Mouse (Mus musculus) embryonic facial prominence, embryonic 13.5 days (tissue): ENCODE data around the gene Galp. TPM values are rescaled to one million over a fixed set of nuclear protein-coding genes. Genes with fewer than 3 reads are reported as not detected.
"Not testable (repeated sequence)": the region's sequence is repeated elsewhere in the genome, so short reads cannot be mapped to it uniquely, and the experiment has no call there.

Experiments used
- ATAC-seq: fragments of 200-750 bp; cut with Nextera tagmentation; 2 replicates; pipeline ENCODE4 v1.8.0; 2017; ENCODE audit warnings: low read depth; ENCODE audit not compliant: insufficient number of reproducible peaks, insufficient read depth, low FRiP score, low TSS enrichment
- H3K27ac ChIP-seq: fragments of 300-500 bp; sonication (generic); 2 replicates; pipeline ENCODE4 v1.5.1; 2015; ENCODE audit warnings: moderate library complexity, mild to moderate bottlenecking, inconsistent platforms
- H3K27me3 ChIP-seq: fragments of 300-500 bp; sonication (generic); 2 replicates; pipeline ENCODE4 v1.6.1; 2015; ENCODE audit warnings: mild to moderate bottlenecking, inconsistent platforms
- H3K36me3 ChIP-seq: fragments of 300-500 bp; sonication (generic); 2 replicates; pipeline ENCODE4 v1.6.1; 2015; ENCODE audit warnings: mild to moderate bottlenecking, inconsistent platforms
- H3K4me1 ChIP-seq: fragments of 300-500 bp; sonication (generic); 2 replicates; pipeline ENCODE4 v1.6.1; 2015; ENCODE audit warnings: inconsistent platforms
- H3K4me2 ChIP-seq: fragments of 300-500 bp; sonication (generic); 2 replicates; pipeline ENCODE4 v1.6.1; 2015; ENCODE audit warnings: moderate library complexity, mild to moderate bottlenecking, inconsistent platforms
- H3K4me3 ChIP-seq: fragments of 300-500 bp; sonication (generic); 2 replicates; pipeline ENCODE4 v1.5.1; 2015; ENCODE audit warnings: mild to moderate bottlenecking, inconsistent platforms
- H3K9ac ChIP-seq: fragments of 300-500 bp; sonication (generic); 2 replicates; pipeline ENCODE4 v1.6.1; 2015; ENCODE audit warnings: mild to moderate bottlenecking, inconsistent platforms
- H3K9me3 ChIP-seq: fragments of 300-500 bp; sonication (generic); 2 replicates; pipeline ENCODE4 v1.6.1; 2016; ENCODE audit warnings: inconsistent platforms
- WGBS: fragments of 180-500 bp; shearing (Covaris S2); methylation state at CpG from one replicate; pipeline ENCODE4 v1.1.7; 2015; ENCODE audit warnings: mixed read lengths; 5-methylcytosine and 5-hydroxymethylcytosine counted together
- polyA plus RNA-seq: library from polyadenylated mRNA; unstranded; fragments of >200 nt; fragmentation: Nextera tagmentation; extraction: Ambion mirVana; gene quantifications from 2 replicates; pipeline ENCODE4 v1.2.1, GENCODE M21; 2015

Galp gene
- polyA plus RNA-seq, 1 experiment from 2014 or later = not detected

GRCm38 (mm10) chr7:6220147-6220546, 23.3 kb downstream of the Galp start:
- no peak overlapping the region for H3K27ac ChIP-seq
- H3K36me3 ChIP-seq = no peaks in the 10 kb centered on the region
- H3K27me3 ChIP-seq = no peaks in the 10 kb centered on the region
- H3K4me3 ChIP-seq = no peak overlapping the region
- no peak for ATAC-seq
- WGBS = 52% methylated on average over 3 of the region's 3 CpGs
- H3K9me3 ChIP-seq = no peaks in the 10 kb centered on the region
- no peak overlapping the region for H3K9ac ChIP-seq
- no peak overlapping the region for H3K4me2 ChIP-seq
- H3K4me1 ChIP-seq = no peaks in the 10 kb centered on the region

DNA sequence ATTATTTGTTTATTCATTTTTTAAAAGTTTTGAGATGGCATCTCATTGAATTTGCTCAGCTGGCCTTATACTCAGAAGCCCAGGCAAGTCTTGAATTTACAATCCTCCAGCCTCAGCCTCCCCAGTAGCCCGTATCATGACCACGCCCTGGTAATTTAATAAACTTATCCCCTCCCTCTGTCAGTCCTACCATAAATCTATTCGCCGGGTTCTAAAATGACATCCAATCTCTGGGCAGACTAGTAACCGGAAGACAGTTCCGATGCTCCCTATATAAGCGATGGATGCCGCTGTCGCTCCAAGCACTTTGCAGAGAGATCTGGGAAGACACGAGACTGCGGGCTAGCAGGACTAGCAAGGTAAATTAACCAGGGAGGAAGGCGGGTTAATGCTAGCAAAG, 25.1 kb downstream of the Galp start, which contains the start of gene Zscan5b:
Gene Zscan5b (plus strand): TSS at position 301 of the 400 bp plus-strand sequence.
- Histone ChIP-seq H3K36me3 (no peaks in the 10 kb centered on the region), H3K4me1 (no peaks in the 10 kb centered on the region), H3K9me3 (no peaks in the 10 kb centered on the region), H3K4me3 (no peak within 1 kb of the TSS), H3K27me3 (no peaks in the 10 kb centered on the region), H3K27ac (no peak within 1 kb of the TSS), H3K9ac (no peak within 1 kb of the TSS), H3K4me2 (no peak within 1 kb of the TSS)
- ATAC-seq = no peak
- 91% methylated on average over 12 of the region's 12 CpGs for WGBS

GRCm38 (mm10) chr7:6228491-6228890, 31.6 kb downstream of the Galp start:
- not testable (repeated sequence) for H3K9me3 ChIP-seq, H3K4me3 ChIP-seq, H3K4me1 ChIP-seq, H3K27ac ChIP-seq, H3K9ac ChIP-seq, ATAC-seq, H3K36me3 ChIP-seq, H3K4me2 ChIP-seq, H3K27me3 ChIP-seq
- WGBS = 56% methylated on average over 8 of the region's 8 CpGs

DNA sequence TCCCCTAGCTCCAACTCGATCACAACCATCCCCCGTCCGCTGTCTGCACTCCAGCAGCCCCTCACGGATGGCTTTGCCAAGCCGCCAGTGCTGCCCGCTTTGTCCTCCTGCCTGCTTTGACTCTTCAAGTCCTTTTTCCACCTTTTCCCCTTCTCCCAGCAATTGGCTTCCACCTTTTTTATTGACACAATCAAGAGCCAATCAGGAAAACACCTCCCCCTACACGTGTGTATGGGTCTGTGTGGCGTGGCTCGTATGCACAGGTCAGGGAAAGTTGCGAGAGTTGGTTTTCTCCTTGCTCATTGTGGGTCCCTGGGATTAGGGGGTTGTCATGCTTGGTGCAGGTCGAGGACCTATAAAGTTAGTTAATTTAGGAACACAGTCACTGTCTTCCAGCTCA, 42.9 kb downstream of the Galp start:
- H3K4me2 ChIP-seq = no peak overlapping the region
- no peaks in the 10 kb centered on the region for H3K4me1 ChIP-seq
- ATAC-seq = no peak
- no peaks in the 10 kb centered on the region for H3K9me3 ChIP-seq
- H3K9ac ChIP-seq = no peak overlapping the region
- no peak overlapping the region for H3K4me3 ChIP-seq
- 46% methylated on average over 11 of the region's 11 CpGs for WGBS
- no peaks in the 10 kb centered on the region for H3K27me3 ChIP-seq
- no peak overlapping the region for H3K27ac ChIP-seq
- H3K36me3 ChIP-seq = no peaks in the 10 kb centered on the region

GRCm38 (mm10) chr7:6240841-6241425, 44.0 kb downstream of the Galp start:
- H3K4me1 ChIP-seq, ATAC-seq, H3K36me3 ChIP-seq, H3K9ac ChIP-seq, H3K9me3 ChIP-seq, H3K4me2 ChIP-seq, H3K27me3 ChIP-seq, H3K4me3 ChIP-seq, H3K27ac ChIP-seq: not testable (repeated sequence)
- WGBS = 23% methylated on average over 1 of the region's 1 CpGs

DNA sequence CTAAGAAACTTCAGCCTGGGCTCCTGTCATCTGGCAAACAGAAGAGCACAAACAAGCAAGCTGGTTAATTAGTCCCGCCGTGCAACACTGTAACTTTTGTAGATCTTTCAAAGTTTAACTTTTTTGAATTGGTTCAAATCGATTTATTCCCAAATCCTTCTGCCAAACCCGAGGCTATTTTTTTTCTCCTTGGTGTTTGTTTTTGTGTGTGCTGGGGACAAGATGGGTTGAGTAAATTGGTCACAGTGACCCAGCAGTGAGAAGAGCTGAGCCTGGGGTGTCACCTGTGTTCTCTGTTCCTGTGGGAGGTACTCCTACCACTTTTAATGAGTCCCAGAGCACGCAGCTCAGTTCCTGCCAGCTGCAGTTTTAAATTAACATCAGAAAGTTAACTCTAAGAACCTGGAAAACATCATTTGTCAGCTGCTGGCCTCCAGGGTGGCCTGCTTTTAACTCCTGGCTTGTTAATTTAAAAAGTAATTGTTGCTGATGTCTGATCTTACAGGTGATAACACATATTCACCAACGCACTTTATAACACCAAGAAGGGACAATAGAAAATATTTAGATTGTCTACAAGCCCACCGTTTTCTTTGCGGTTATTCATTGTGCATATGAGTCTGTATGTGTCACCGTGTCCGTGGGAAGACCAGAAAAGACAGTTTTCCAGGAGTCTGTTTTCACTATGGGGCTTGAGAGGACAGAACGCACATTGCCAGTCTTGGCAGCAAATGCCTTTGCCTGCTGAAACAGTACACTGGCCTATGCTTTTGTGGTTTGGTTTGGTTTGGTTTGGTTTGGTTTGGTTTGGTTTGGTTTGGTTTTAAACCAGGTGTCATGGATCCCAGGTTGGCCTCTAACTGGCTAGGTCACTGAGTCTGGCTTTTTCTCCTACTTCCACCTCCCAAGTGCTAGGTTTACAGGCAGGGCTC, 47.7 kb downstream of the Galp start:
- no peak for ATAC-seq
- 45% methylated on average over 11 of the region's 11 CpGs for WGBS

GRCm38 (mm10) chr7:6252410-6252809, 55.5 kb downstream of the Galp start, which contains the start of gene Epp13:
Gene Epp13, plus strand, starts transcription at chr7:6252710.
- Histone ChIP-seq H3K27ac (no peak within 1 kb of the TSS), H3K9me3 (no peaks in the 10 kb centered on the region), H3K4me3 (no peak within 1 kb of the TSS), H3K9ac (no peak within 1 kb of the TSS), H3K4me2 (no peak within 1 kb of the TSS), H3K4me1 (no peaks in the 10 kb centered on the region), H3K27me3 (no peaks in the 10 kb centered on the region), H3K36me3 (no peaks in the 10 kb centered on the region)
- ATAC-seq = no peak
- WGBS = 81% methylated on average over 6 of the region's 6 CpGs

More for the DNA sequence above, 47.7 kb downstream of the Galp start:
- H3K4me2 ChIP-seq = no peak overlapping the region
- H3K9me3 ChIP-seq = no peaks in the 10 kb centered on the region
- no peaks in the 10 kb centered on the region for H3K4me1 ChIP-seq
- H3K27me3 ChIP-seq = no peaks in the 10 kb centered on the region
- H3K36me3 ChIP-seq = no peaks in the 10 kb centered on the region
- no peak overlapping the region for H3K4me3 ChIP-seq
- no peak overlapping the region for H3K9ac ChIP-seq
- no peak overlapping the region for H3K27ac ChIP-seq

GRCm38 (mm10) chr7:6254451-6254850, 57.6 kb downstream of the Galp start:
- no peaks in the 10 kb centered on the region for H3K36me3 ChIP-seq
- no peaks in the 10 kb centered on the region for H3K4me1 ChIP-seq
- no peak overlapping the region for H3K4me3 ChIP-seq
- 88% methylated on average over 5 of the region's 5 CpGs for WGBS
- ATAC-seq = no peak
- no peak overlapping the region for H3K9ac ChIP-seq
- H3K9me3 ChIP-seq = no peaks in the 10 kb centered on the region
- H3K27me3 ChIP-seq = no peaks in the 10 kb centered on the region
- no peak overlapping the region for H3K27ac ChIP-seq
- no peak overlapping the region for H3K4me2 ChIP-seq

DNA sequence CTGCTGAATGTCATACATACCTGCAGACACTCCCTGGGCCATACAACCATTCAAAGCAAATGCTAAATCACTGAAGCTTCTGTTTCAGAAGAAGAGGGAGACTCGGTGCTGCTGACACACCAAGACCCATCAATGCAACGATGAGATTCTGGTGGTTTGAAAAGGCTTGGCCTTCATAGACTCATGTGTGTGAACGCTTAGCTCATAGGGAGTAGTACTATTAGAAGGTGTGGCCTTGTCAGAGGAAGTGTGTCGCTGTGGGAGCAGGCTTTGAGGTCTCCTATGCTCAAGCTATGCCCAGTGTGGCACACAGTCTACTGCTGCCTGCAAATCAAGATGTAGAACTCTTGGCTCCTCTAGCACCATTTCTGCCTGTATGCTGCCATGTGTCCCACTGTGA, 60.5 kb downstream of the Galp start:
- 79% methylated on average over 4 of the region's 4 CpGs for WGBS
- no peak overlapping the region for H3K4me2 ChIP-seq
- no peak overlapping the region for H3K4me3 ChIP-seq
- no peaks in the 10 kb centered on the region for H3K36me3 ChIP-seq
- no peaks in the 10 kb centered on the region for H3K9me3 ChIP-seq
- no peak overlapping the region for H3K27ac ChIP-seq
- H3K4me1 ChIP-seq = no peaks in the 10 kb centered on the region
- H3K27me3 ChIP-seq = no peaks in the 10 kb centered on the region
- no peak for ATAC-seq
- no peak overlapping the region for H3K9ac ChIP-seq

DNA sequence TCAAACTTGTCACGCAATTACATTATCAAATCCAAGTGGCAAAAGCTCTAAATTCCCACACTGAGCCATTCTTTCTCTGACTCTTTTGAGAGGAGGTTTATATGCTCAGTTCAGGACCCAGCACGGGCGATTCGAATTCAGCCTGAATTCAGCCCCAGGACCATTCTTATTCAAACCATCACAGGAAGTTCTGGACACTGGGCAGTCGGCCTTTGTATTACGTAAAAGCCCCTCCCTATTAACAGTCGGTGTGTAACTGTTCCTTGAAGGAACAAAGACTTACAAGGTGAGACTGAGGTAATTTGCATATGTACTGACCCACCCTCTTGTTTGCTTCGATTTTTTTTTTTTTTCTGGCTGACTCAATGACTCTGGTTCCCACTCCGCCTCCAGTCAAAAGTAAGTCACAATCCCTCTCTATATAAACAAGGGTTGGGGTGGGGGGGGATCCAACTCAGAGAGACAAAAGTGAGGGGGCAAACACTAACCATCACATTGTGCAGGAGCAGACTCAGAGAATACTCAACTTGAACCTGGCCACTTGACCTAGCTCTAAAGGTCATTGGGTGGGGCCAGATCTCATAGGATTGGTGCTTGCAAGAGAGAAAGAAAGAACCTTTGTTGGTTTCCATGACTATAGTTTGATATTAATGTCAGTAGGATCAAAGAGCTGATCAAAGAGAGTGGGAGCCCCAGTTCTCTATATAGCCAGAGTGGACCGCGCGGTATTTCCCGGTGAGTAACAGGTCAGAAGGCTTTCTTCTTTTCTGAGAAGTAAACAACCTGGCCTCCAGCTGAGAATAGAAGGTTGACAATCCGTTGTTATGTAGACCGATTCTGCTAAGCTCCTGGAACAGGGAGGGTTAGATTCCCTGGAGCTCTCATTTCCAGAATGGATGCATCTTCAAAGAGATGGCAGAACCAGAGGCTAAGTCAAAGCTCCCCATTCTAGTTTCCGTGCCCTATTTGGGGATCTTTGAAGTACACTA, 61.6 kb downstream of the Galp start:
- Histone ChIP-seq H3K27me3 (no peaks in the 10 kb centered on the region), H3K4me2 (no peak overlapping the region), H3K36me3 (no peaks in the 10 kb centered on the region), H3K9ac (no peak overlapping the region), H3K9me3 (0 out of 2 replicates have a peak, but pooled peaks cover 3% of the 10 kb centered on the region), H3K4me1 (no peaks in the 10 kb centered on the region), H3K4me3 (no peak overlapping the region), H3K27ac (no peak overlapping the region)
- ATAC-seq = no peak
- 32% methylated on average over 16 of the region's 16 CpGs for WGBS

GRCm38 (mm10) chr7:6260004-6260403, 63.1 kb downstream of the Galp start:
- not testable (repeated sequence) for H3K27me3 ChIP-seq

More at GRCm38 (mm10) chr7:6260004-6260403, 63.1 kb downstream of the Galp start:
- not testable (repeated sequence) for H3K9ac ChIP-seq, H3K4me2 ChIP-seq, H3K27ac ChIP-seq, H3K9me3 ChIP-seq, H3K36me3 ChIP-seq, H3K4me1 ChIP-seq, H3K4me3 ChIP-seq, ATAC-seq
- WGBS = 44% methylated on average over 2 of the region's 2 CpGs
